Mouse (Mus musculus): ENCODE measurements around the gene Fanca. TPM values are rescaled to one million over a fixed set of nuclear protein-coding genes. Genes with fewer than 3 reads are reported as not detected.

Gene Fanca
- 10.3 TPM for total RNA-seq (2023)

GRCm38 (mm10) chr8:123318467-123318911 is at the start of gene Fanca:
Gene Fanca, minus strand, starts transcription at chr8:123318576.

GRCm38 (mm10) chr8:123332262-123333090 is 14.1 kb upstream of the Fanca start, which contains the start of gene Spire2:
Gene Spire2, plus strand, starts transcription at chr8:123332713.

GRCm38 (mm10) chr8:123254099-123254885 is 64.1 kb downstream of the Fanca start, which contains the start of the genes Zfp276 and Vps9d1:
Gene Zfp276, plus strand, starts transcription at chr8:123254195.
Gene Vps9d1, minus strand, starts transcription at chr8:123254348.

GRCm38 (mm10) chr8:123235520-123236497 is 82.6 kb downstream of the Fanca start, which contains the start of gene Spata2l:
Gene Spata2l, minus strand, starts transcription at chr8:123236233.

GRCm38 (mm10) chr8:123224278-123225266 is 93.8 kb downstream of the Fanca start, which contains the start of gene Cdk10:
Gene Cdk10, plus strand, starts transcription at chr8:123224842.

Other genes starting within 250 kb of the Fanca start
- 1,857 TPM for gene Rpl13, start 216.2 kb downstream of the Fanca start, total RNA-seq (2023)
- gene Cpne7, start 201.2 kb downstream of the Fanca start, total RNA-seq (2023): 0.38 TPM
- gene Sult5a1, start 160.3 kb downstream of the Fanca start, total RNA-seq (2023): not detected
- not detected for gene Dpep1, start 132.3 kb downstream of the Fanca start, total RNA-seq (2023)
- 74.4 TPM for gene Chmp1a, start 105.8 kb downstream of the Fanca start, total RNA-seq (2023)
- not detected for gene Spata33, start 105.7 kb downstream of the Fanca start, total RNA-seq (2023)
- gene Cdk10, start 93.7 kb downstream of the Fanca start, total RNA-seq (2023): 52.6 TPM
- gene Spata2l, start 82.3 kb downstream of the Fanca start, total RNA-seq (2023): 14.5 TPM
- gene Zfp276, start 64.4 kb downstream of the Fanca start, total RNA-seq (2023): 27.6 TPM
- 31.1 TPM for gene Vps9d1, start 64.2 kb downstream of the Fanca start, total RNA-seq (2023)
- gene Spire2, start 14.1 kb upstream of the Fanca start, total RNA-seq (2023): not detected
- gene Tcf25, start 55.2 kb upstream of the Fanca start, total RNA-seq (2023): 216 TPM
- gene Mc1r, start 88.5 kb upstream of the Fanca start, total RNA-seq (2023): 0.21 TPM
- 0.30 TPM for gene Tubb3, start 92.8 kb upstream of the Fanca start, total RNA-seq (2023)
- gene Def8, start 105.0 kb upstream of the Fanca start, total RNA-seq (2023): 7.9 TPM
- gene Afg3l1, start 159.3 kb upstream of the Fanca start, total RNA-seq (2023): 46.9 TPM
- gene Dbndd1, start 196.9 kb upstream of the Fanca start, total RNA-seq (2023): not detected
- gene Gas8, start 200.3 kb upstream of the Fanca start, total RNA-seq (2023): 3.9 TPM

All from CD4-positive naive resting alpha-beta T cell, adult 57 days (primary cell).